Mouse (Mus musculus): ENCODE measurements around the gene Eif2d.
"Not testable (repeated sequence)": the region's sequence is repeated elsewhere in the genome, so short reads cannot be mapped to it uniquely, and the experiment has no call there.

GRCm38 (mm10) chr1:131145222-131145621 lies 7.8 kb upstream of the Eif2d start:
- TF ChIP-seq CTCF (IDR thresholded peaks at IDR 0.05; ENCODE audit: control insufficient read depth, insufficient read depth, insufficient read length); USF1 (IDR thresholded peaks at IDR 0.05; ENCODE audit: low read depth); MYOD1 (IDR thresholded peaks at IDR 0.05; ENCODE audit: control insufficient read depth, insufficient read length, low read depth); FOSL1 (IDR thresholded peaks at IDR 0.05; ENCODE audit: insufficient read depth, low read length, poor library complexity, severe bottlenecking); CEBPB (IDR thresholded peaks at IDR 0.05; ENCODE audit: low read depth); MAX (IDR thresholded peaks at IDR 0.05): not testable (repeated sequence)

Measured in C2C12 (cell line).